Mouse (Mus musculus) layer of hippocampus, adult 18-20 months (tissue): ENCODE data around the gene Hist2h2ac. TPM values are rescaled to one million over a fixed set of nuclear protein-coding genes. Genes with fewer than 3 reads are reported as not detected.
A peak's percentile ranks its signal among the peaks of the same experiment; 100 is the strongest.
"Not testable (repeated sequence)": the region's sequence is repeated elsewhere in the genome, so short reads cannot be mapped to it uniquely, and the experiment has no call there.

Experiments used
- DNase-seq, 2 experiments: peaks; one replicate each; pipeline ENCODE4 v3.0.0; 2022; ENCODE audit warnings: low spot score in 2 of 2
- total RNA-seq, 2 experiments: library from RNA; stranded (reverse); gene quantifications; 2 replicates each; pipeline ENCODE4 v1.2.3; 2021

Hist2h2ac gene
- total RNA-seq, 2 experiments from 2014 or later = 24.5 to 27.2 TPM

DNA sequence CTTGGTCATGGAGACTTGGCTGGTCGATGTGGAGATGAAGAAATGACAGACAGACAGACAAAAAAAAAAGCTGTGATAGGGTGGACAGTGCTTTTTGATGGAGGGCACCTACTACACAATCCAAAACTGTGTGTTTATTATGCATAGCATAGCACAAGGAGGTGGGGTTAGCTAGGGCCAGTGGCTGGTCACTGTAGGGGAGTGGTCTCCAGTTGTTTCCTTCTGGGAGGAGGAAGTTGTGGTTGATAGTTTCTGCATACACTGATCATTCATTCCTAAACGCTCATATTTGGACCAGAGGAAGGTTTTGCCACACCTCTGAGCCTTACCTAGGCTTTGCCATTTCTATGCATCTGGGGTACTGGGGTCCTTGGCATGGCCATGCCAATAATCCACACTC, 9.7 kb upstream of the Hist2h2ac start:
- no peak for DNase-seq

- DNase-seq = no peak
Measured at GRCm38 (mm10) chr3:96228828-96229227, 8.1 kb upstream of the Hist2h2ac start.

DNA sequence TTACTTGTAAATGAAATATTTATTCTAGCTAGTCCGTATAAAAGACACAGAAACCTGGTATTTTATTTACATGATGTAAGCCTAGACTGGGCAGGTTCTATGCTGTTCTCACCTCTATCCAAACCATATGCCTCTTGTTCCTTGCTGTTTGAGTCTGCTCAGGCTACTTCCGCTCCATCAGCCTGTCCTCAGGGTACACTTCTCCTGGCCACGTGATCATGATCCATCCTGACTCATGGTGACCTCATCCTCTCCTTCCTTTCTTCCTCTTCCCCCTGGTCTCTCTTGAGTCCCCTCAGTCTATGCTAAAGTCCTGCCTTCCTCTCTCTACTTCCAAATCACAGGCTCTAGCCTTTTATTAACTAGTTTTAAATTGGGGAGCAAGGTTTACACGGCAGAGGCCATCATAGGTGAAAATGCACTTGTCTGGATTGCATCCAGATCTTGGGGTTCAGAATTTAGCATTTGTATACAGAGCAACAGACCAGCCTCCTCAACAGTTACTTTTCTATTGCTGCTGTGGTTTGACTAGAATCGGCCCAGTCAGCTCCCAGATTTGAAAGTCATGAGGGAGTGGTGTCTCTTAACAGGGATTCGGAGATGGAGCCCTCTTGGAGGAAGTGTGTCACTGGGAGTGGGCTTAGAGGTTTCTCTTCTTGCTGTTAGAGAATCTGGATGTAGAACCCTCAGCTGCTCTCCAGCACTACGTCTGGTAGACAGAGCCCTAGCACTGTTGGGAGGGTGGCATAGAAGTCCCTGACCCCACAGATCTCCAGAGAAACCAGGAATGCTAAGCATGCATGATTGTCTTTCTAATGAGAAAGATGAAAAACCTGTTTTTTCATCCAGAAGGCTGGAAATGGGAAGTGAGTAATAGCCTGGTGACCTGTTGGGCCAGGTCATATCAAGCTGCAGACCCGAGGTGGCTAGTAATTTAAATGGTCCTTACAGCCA, 6.3 kb upstream of the Hist2h2ac start:
- no peak for DNase-seq

DNA sequence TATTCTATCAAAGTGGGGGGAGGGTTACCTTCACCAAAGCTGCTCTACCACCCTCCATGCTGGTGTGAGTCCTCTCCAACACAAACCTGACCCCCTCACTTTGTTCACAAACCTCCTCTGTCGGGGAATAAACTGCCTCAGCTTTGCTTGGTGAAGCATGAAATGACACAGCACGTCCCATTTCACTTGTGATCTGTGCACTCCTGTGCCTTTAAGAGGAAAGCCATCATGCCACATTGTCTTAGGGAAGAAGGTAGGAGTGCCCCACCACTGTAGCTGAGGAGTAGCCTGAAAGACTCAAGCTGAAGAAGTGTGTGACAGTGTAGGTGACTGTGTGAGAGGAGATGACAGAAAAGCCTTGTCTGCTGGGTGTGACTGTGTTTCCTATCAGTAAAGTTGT, 4.7 kb upstream of the Hist2h2ac start:
- DNase-seq = no peak

DNA sequence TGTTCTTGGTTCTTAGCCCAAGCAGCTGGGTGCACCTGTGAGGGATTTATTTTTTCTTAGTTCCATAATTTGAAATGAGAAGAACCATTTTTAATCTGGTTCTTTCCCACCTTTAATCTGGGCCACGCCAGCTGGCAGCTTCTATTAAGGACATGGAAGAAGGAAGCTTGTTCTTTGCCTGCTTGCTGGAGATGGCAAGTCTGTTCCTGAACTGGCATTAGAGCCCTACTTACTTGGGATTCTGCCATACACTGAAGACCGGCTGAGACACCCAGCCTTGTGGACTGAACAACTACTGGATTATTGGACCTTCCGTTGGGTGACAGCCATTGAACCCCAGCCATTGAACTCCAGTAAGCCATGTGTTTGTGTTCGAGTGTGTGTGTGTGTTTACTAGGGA, 2.1 kb upstream of the Hist2h2ac start:
- no peak for DNase-seq

DNA sequence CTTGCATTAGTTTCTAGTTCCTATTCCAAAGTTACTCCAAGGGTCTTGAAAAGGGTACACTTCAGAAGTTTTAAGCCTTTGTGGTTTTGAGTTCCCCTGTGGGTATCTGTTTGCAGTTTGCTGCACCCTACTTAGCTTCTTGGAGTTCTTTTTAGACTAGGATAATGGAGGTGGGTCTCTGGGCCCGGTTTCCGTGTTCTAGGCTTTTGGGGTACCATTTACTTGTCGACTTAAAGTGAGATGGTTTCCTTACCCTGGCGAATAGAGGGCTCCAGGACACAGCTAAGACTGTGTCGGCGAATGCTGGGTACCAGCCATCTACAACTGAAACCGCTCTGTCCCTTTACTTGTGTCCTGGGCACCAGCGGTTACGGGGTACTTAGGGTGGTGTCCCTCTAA, 959 bp upstream of the Hist2h2ac start:
- no peak for DNase-seq

DNA sequence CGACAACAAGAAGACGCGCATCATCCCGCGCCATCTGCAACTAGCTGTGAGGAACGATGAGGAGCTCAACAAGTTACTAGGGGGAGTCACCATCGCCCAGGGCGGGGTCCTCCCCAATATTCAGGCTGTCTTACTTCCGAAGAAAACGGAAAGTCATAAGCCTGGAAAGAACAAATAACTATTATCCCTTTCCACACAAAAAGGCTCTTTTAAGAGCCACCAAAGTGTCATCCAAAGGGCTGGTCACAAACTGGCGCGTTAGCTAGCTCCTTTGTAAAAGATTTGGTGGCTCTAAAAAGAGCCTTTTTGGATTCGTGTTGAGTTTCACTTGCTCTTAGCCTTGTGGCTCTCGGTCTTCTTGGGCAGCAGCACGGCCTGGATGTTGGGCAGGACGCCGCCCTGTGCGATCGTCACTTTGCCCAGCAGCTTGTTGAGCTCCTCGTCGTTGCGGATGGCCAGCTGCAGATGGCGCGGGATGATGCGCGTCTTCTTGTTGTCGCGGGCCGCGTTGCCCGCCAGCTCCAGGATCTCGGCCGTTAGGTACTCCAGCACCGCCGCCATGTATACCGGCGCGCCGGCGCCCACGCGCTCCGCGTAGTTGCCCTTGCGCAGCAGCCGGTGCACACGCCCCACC, 432 bp downstream of the Hist2h2ac start:
- DNase-seq = not testable (repeated sequence)

GRCm38 (mm10) chr3:96219661-96220130, 984 bp downstream of the Hist2h2ac start, which contains the start of the genes Bola1 and Hist2h2ab:
Gene Bola1, minus strand, starts transcription at chr3:96219709.
Gene Hist2h2ab, plus strand, starts transcription at chr3:96219865.
- peak; percentile 77 to 91 for DNase-seq

DNA sequence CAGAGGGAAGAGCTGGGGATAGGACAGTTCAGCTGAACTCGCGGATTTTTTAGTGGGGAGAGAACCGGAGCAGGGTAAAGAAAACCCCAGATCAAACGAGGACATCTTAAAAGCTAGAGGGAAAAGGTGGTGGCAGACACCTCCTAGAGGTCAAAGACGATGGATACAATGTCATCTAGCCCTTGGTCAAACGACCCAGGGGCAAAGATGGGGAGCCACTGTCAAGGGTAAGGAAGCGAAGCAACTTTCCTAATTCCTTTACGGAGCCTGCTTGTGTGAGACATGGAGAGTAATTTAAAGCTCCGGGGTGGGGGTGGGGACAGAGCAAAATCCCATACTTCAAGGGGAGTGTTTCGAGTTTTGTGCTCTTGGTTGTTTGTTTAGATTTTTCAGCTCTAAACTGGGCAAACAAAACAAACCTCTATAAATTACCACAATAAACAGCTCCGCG, 1.5 kb downstream of the Hist2h2ac start:
- no peak for DNase-seq

- DNase-seq = no peak
Measured at GRCm38 (mm10) chr3:96209242-96209641, 11.4 kb downstream of the Hist2h2ac start.

DNA sequence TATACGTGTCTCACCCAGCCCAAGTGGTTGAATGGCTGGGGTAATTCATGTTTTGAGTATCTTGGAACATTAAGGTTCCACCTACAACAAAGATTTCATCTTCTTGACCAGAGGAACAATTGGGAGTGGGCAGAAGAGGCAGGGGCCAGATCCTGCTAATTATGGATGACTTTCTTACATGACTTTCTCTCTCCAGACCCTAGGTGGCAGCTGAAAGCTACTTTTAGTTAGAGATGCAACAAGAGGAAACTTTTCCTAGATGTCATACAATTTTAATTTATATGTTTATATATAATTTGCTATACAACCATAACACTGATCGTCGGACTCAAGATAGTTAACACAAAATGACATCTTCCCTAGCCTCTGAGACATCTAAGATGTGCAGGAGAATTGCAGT, 12.9 kb downstream of the Hist2h2ac start:
- no peak for DNase-seq

DNA sequence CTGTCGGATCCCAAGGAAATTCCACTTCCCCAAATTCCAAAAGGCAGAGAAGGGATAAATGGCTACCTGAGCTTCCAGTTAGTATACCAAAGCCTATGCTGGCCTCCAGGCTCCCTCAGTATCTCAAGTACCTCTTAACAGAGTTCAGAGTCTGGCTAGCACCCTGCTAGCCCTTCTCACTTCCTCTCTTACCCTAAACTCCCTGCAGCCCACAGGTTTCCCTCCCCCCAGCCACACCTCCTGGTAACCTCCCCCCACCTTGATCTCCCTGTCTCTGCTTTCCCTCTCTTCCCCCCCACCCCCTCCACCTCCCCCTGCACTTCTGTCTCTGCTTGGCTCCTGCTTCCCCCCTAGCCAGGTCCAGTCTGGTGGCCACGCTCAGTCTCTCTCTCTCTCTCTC, 20.9 kb downstream of the Hist2h2ac start:
- DNase-seq = no peak

GRCm38 (mm10) chr3:96198601-96199251, 22.0 kb downstream of the Hist2h2ac start:
- DNase-seq = not testable (repeated sequence)

- no peak for DNase-seq
Measured at GRCm38 (mm10) chr3:96198181-96198580, 22.5 kb downstream of the Hist2h2ac start.

GRCm38 (mm10) chr3:96197129-96197749, 23.4 kb downstream of the Hist2h2ac start:
- peak; percentile 92 to 96 for DNase-seq

- peak in 1 of 2 experiments; percentile 51 for DNase-seq
Measured at GRCm38 (mm10) chr3:96196437-96197128, 24.1 kb downstream of the Hist2h2ac start.

- DNase-seq = no peak
Measured at GRCm38 (mm10) chr3:96195616-96196313, 24.9 kb downstream of the Hist2h2ac start.

DNA sequence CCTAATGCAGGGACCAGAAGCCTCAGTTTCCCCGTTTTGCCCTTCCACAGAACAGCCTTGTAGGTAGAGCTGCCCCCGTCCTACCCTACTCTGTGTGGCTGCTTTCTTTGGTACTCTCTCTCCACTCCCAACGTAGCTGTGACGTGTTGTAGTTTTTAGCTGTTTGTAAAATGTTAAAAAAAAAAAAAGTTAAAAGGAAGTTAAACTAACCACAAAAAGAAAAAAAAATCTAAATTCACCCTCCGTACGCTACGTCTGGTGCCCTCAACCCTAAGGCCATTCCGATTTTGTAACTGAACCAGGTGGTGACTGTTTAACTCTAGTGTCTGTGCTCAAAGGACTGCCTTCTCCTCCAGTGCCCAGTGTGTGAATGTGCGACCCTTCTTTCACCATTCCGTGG, 25.7 kb downstream of the Hist2h2ac start:
- DNase-seq = no peak

DNA sequence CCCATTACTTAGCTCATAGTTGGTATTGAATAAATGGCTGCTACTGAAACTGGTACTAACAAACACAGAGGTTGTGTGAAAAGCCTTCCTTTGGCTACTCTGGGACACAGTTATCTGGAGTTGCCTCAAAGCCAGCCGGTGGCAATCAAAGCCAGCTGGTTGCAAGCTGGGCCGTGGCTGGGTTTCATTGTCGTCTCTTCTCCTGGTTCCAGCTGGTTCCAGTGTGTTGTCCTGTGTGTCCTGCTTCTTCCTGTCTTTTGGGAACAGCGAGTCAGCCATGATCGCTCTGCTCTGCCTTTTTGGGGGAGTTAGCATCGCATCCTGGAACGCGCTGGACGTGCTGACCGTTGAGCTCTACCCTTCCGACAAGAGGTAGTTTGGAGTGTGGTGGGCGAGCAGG, 27.7 kb downstream of the Hist2h2ac start:
- no peak for DNase-seq

- no peak for DNase-seq
Measured at GRCm38 (mm10) chr3:96182382-96182776, 38.3 kb downstream of the Hist2h2ac start.
